Mouse (Mus musculus) limb, embryonic 11.5 days (tissue): ENCODE measurements around the gene Gpkow. TPM values are rescaled to one million over a fixed set of nuclear protein-coding genes. Genes with fewer than 3 reads are reported as not detected.

Experiments
- ATAC-seq: fragments of 200-750 bp; cut with Nextera tagmentation; 2 replicates; pipeline ENCODE4 v1.8.0; 2017; ENCODE audit warnings: low read depth; ENCODE audit not compliant: insufficient number of reproducible peaks, low FRiP score, low TSS enrichment
- DNase-seq: peaks from one replicate; pipeline ENCODE4 v3.0.0-alpha.2; 2015; ENCODE audit warnings: low spot score
- H3K27ac ChIP-seq: fragments of 300-500 bp; sonication (generic); replicated peaks from 2 replicates; pipeline ENCODE4 v1.5.1; 2014; ENCODE audit warnings: low read depth, mild to moderate bottlenecking, low read length
- H3K27me3 ChIP-seq: fragments of 300-500 bp; sonication (generic); 2 replicates; pipeline ENCODE4 v1.6.1; 2014; ENCODE audit warnings: mild to moderate bottlenecking, low read length, mixed read lengths; ENCODE audit not compliant: control insufficient read depth, insufficient read depth
- H3K36me3 ChIP-seq: fragments of 300-500 bp; sonication (generic); 2 replicates; pipeline ENCODE4 v1.6.1; 2014; ENCODE audit warnings: mild to moderate bottlenecking, low read length, moderate library complexity, mixed read lengths; ENCODE audit not compliant: control insufficient read depth, insufficient read depth
- H3K4me1 ChIP-seq: fragments of 300-500 bp; sonication (generic); 2 replicates; pipeline ENCODE4 v1.6.1; 2014; ENCODE audit warnings: low read length, mixed read lengths; ENCODE audit not compliant: control insufficient read depth, insufficient read depth
- H3K4me2 ChIP-seq: fragments of 300-500 bp; sonication (generic); 2 replicates; pipeline ENCODE4 v1.6.1; 2014; ENCODE audit warnings: low read depth, mild to moderate bottlenecking, moderate library complexity; ENCODE audit not compliant: severe bottlenecking
- H3K4me3 ChIP-seq: fragments of 300-500 bp; sonication (generic); 2 replicates; pipeline ENCODE4 v1.5.1; 2014; ENCODE audit warnings: low read depth, low read length
- H3K9ac ChIP-seq: fragments of 300-500 bp; sonication (generic); 2 replicates; pipeline ENCODE4 v1.6.1; 2014; ENCODE audit warnings: mild to moderate bottlenecking, low read length
- H3K9me3 ChIP-seq: fragments of 300-500 bp; sonication (generic); 2 replicates; pipeline ENCODE4 v1.6.1; 2016; ENCODE audit warnings: low read length; ENCODE audit not compliant: control insufficient read depth
- WGBS: fragments of 180-500 bp; shearing (Covaris S2); extraction: QIAGEN DNeasy Blood & Tissue Kit; methylation state at CpG from one replicate; pipeline ENCODE4 v1.1.7; 2014; 5-methylcytosine and 5-hydroxymethylcytosine counted together
- polyA plus RNA-seq: library from polyadenylated mRNA; unstranded; fragments of >200 nt; fragmentation: Nextera tagmentation; extraction: Ambion mirVana; gene quantifications from 2 replicates; pipeline ENCODE4 v1.2.1, GENCODE M21; 2014

Gpkow gene
- polyA plus RNA-seq, 1 experiment from 2014 or later, result 40.9 TPM

- H3K4me1 ChIP-seq, result no peaks in the 10 kb centered on the region
- H3K36me3 ChIP-seq, result no peaks in the 10 kb centered on the region
Measured at GRCm38 (mm10) chrX:7678986-7679385, 17.9 kb upstream of the Gpkow start.

GRCm38 (mm10) chrX:7679405-7680056 is 17.4 kb upstream of the Gpkow start:
- 0 out of 2 replicates have a peak overlapping the region, but pooled peaks have one; percentile 2 for H3K9ac ChIP-seq

More at GRCm38 (mm10) chrX:7678986-7679385, 17.9 kb upstream of the Gpkow start:
- WGBS, result 59% methylated on average over 3 of the region's 3 CpGs
- H3K9ac ChIP-seq, result no peak overlapping the region
- H3K27ac ChIP-seq, result no peak overlapping the region
- no peaks in the 10 kb centered on the region for H3K27me3 ChIP-seq
- DNase-seq (no peak), ATAC-seq (no peak)
- H3K4me3 ChIP-seq, result no peak overlapping the region
- H3K4me2 ChIP-seq, result no peak overlapping the region
- no peaks in the 10 kb centered on the region; the same call in 1 of the 2 replicates for H3K9me3 ChIP-seq

GRCm38 (mm10) chrX:7680057-7680412 is 16.9 kb upstream of the Gpkow start:
- Histone ChIP-seq H3K4me3 (0 out of 2 replicates have a peak overlapping the region, but pooled peaks have one; percentile 2), H3K9ac (0 out of 2 replicates have a peak overlapping the region, but pooled peaks have one; percentile 2), H3K4me1 (no peaks in the 10 kb centered on the region), H3K27ac (no peak overlapping the region), H3K9me3 (no peaks in the 10 kb centered on the region; the same call in 1 of the 2 replicates), H3K27me3 (no peaks in the 10 kb centered on the region), H3K4me2 (peak overlapping the region; percentile 40; the same call in 1 of the 2 replicates), H3K36me3 (no peaks in the 10 kb centered on the region)
- DNase-seq, result no peak
- WGBS, result 30% methylated on average over 12 of the region's 12 CpGs
- ATAC-seq, result no peak; the same call in 1 of the 2 replicates

More at GRCm38 (mm10) chrX:7679405-7680056, 17.4 kb upstream of the Gpkow start:
- WGBS, result 20% methylated on average over 27 of the region's 27 CpGs
- H3K27me3 ChIP-seq, result no peaks in the 10 kb centered on the region
- H3K4me3 ChIP-seq, result 0 out of 2 replicates have a peak overlapping the region, but pooled peaks have one; percentile 2
- no peaks in the 10 kb centered on the region; the same call in 1 of the 2 replicates for H3K9me3 ChIP-seq
- H3K36me3 ChIP-seq, result no peaks in the 10 kb centered on the region
- DNase-seq (peak; percentile 90), ATAC-seq (peak; percentile 90)
- H3K4me1 ChIP-seq, result no peaks in the 10 kb centered on the region
- H3K4me2 ChIP-seq, result peak overlapping the region; percentile 40; the same call in 1 of the 2 replicates
- H3K27ac ChIP-seq, result no peak overlapping the region

GRCm38 (mm10) chrX:7680864-7681263 is 16.1 kb upstream of the Gpkow start, which contains the start of gene Magix:
Gene Magix, minus strand, starts transcription at chrX:7681251.
- Histone ChIP-seq H3K27ac (no peak within 1 kb of the TSS), H3K4me2 (peak within 1 kb of the TSS; percentile 40; the same call in 1 of the 2 replicates), H3K27me3 (no peaks in the 10 kb centered on the region), H3K4me3 (0 out of 2 replicates have a peak within 1 kb of the TSS, but pooled peaks have one; percentile 2), H3K4me1 (no peaks in the 10 kb centered on the region), H3K36me3 (no peaks in the 10 kb centered on the region), H3K9me3 (no peaks in the 10 kb centered on the region; the same call in 1 of the 2 replicates), H3K9ac (no peak within 1 kb of the TSS)
- ATAC-seq (no peak), DNase-seq (no peak)
- WGBS, result 66% methylated on average over 14 of the region's 14 CpGs

GRCm38 (mm10) chrX:7688321-7688720 is 8.6 kb upstream of the Gpkow start:
- DNase-seq, result no peak
- no peak overlapping the region for H3K4me2 ChIP-seq
- H3K27ac ChIP-seq, result no peak overlapping the region
- no peak for ATAC-seq
- no peaks in the 10 kb centered on the region for H3K27me3 ChIP-seq
- no peak overlapping the region for H3K4me3 ChIP-seq
- no peaks in the 10 kb centered on the region for H3K9me3 ChIP-seq
- 88% methylated on average over 2 of the region's 2 CpGs for WGBS
- H3K4me1 ChIP-seq, result no peaks in the 10 kb centered on the region
- no peak overlapping the region for H3K9ac ChIP-seq
- H3K36me3 ChIP-seq, result no peaks in the 10 kb centered on the region

- Histone ChIP-seq H3K4me1 (no peaks in the 10 kb centered on the region), H3K4me2 (no peak overlapping the region), H3K9me3 (no peaks in the 10 kb centered on the region), H3K36me3 (no peaks in the 10 kb centered on the region), H3K27me3 (no peaks in the 10 kb centered on the region), H3K9ac (no peak overlapping the region), H3K27ac (no peak overlapping the region), H3K4me3 (no peak overlapping the region)
- 73% methylated on average over 3 of the region's 3 CpGs for WGBS
- no peak for DNase-seq
- no peak for ATAC-seq
Measured at GRCm38 (mm10) chrX:7690486-7690885, 6.4 kb upstream of the Gpkow start.

GRCm38 (mm10) chrX:7692862-7693261 is 4.1 kb upstream of the Gpkow start:
- WGBS, result 36% methylated on average over 4 of the region's 4 CpGs

GRCm38 (mm10) chrX:7696520-7696919 is 411 bp upstream of the Gpkow start:
- H3K9ac ChIP-seq, result no peak overlapping the region
- no peaks in the 10 kb centered on the region for H3K4me1 ChIP-seq
- no peaks in the 10 kb centered on the region for H3K36me3 ChIP-seq
- H3K27ac ChIP-seq, result no peak overlapping the region
- peak overlapping the region; percentile 20; the same call in 1 of the 2 replicates for H3K4me2 ChIP-seq
- peak; percentile 26; the same call in 1 of the 2 replicates for ATAC-seq
- H3K27me3 ChIP-seq, result no peaks in the 10 kb centered on the region
- no peak for DNase-seq
- H3K9me3 ChIP-seq, result no peaks in the 10 kb centered on the region
- WGBS, result 34% methylated on average over 6 of the region's 6 CpGs
- no peak overlapping the region for H3K4me3 ChIP-seq

More at GRCm38 (mm10) chrX:7692862-7693261, 4.1 kb upstream of the Gpkow start:
- no peak overlapping the region for H3K4me3 ChIP-seq
- no peak overlapping the region for H3K4me2 ChIP-seq
- ATAC-seq (no peak), DNase-seq (no peak)
- H3K9ac ChIP-seq, result no peak overlapping the region
- no peaks in the 10 kb centered on the region for H3K4me1 ChIP-seq
- H3K36me3 ChIP-seq, result no peaks in the 10 kb centered on the region
- H3K9me3 ChIP-seq, result no peaks in the 10 kb centered on the region
- H3K27me3 ChIP-seq, result no peaks in the 10 kb centered on the region
- no peak overlapping the region for H3K27ac ChIP-seq
